Mouse (Mus musculus): ENCODE measurements around the gene 4930469K13Rik.

The 4930469K13Rik gene

GRCm38 (mm10) chr11:33990002-33990401, 108.4 kb downstream of the 4930469K13Rik start:
- DNase-seq (ENCODE audit: low spot score): no peak

GRCm38 (mm10) chr11:33986525-33986924, 111.8 kb downstream of the 4930469K13Rik start:
- no peak for DNase-seq (ENCODE audit: low spot score)

- no peak for DNase-seq (ENCODE audit: low spot score)
These were observed 118.2 kb downstream of the 4930469K13Rik start for GRCm38 (mm10) chr11:33980146-33980545.

GRCm38 (mm10) chr11:33975121-33975520, 123.2 kb downstream of the 4930469K13Rik start:
- DNase-seq (ENCODE audit: low spot score): no peak

- DNase-seq (ENCODE audit: low spot score): no peak
These were observed 123.9 kb downstream of the 4930469K13Rik start for GRCm38 (mm10) chr11:33974341-33975040.

GRCm38 (mm10) chr11:33972114-33972513, 126.2 kb downstream of the 4930469K13Rik start:
- DNase-seq (ENCODE audit: low spot score): no peak

- no peak for DNase-seq (ENCODE audit: low spot score)
These were observed 129.2 kb downstream of the 4930469K13Rik start for GRCm38 (mm10) chr11:33969199-33969598.

GRCm38 (mm10) chr11:33967708-33968107, 130.6 kb downstream of the 4930469K13Rik start:
- no peak for DNase-seq (ENCODE audit: low spot score)

GRCm38 (mm10) chr11:33965380-33965779, 133.0 kb downstream of the 4930469K13Rik start:
- DNase-seq (ENCODE audit: low spot score): no peak

GRCm38 (mm10) chr11:33962688-33963407, 135.5 kb downstream of the 4930469K13Rik start, which contains the start of gene Kcnmb1:
TSS of gene Kcnmb1 (plus strand) at chr11:33963013.
- no peak for DNase-seq (ENCODE audit: low spot score)

- no peak for DNase-seq (ENCODE audit: low spot score)
These were observed 136.2 kb downstream of the 4930469K13Rik start for GRCm38 (mm10) chr11:33962178-33962577.

- no peak for DNase-seq (ENCODE audit: low spot score)
These were observed 139.6 kb downstream of the 4930469K13Rik start for GRCm38 (mm10) chr11:33958713-33959112.

- no peak for DNase-seq (ENCODE audit: low spot score)
These were observed 140.8 kb downstream of the 4930469K13Rik start for GRCm38 (mm10) chr11:33957595-33957994.

- no peak for DNase-seq (ENCODE audit: low spot score)
These were observed 141.7 kb downstream of the 4930469K13Rik start for GRCm38 (mm10) chr11:33956623-33957022.

GRCm38 (mm10) chr11:33955982-33956381, 142.4 kb downstream of the 4930469K13Rik start:
- no peak for DNase-seq (ENCODE audit: low spot score)

- DNase-seq (ENCODE audit: low spot score): no peak
These were observed 146.4 kb downstream of the 4930469K13Rik start for GRCm38 (mm10) chr11:33951684-33952625.

- no peak for DNase-seq (ENCODE audit: low spot score)
These were observed 147.2 kb downstream of the 4930469K13Rik start for GRCm38 (mm10) chr11:33951155-33951554.

GRCm38 (mm10) chr11:33946501-33946900, 151.9 kb downstream of the 4930469K13Rik start:
- DNase-seq (ENCODE audit: low spot score): no peak

GRCm38 (mm10) chr11:33944786-33945328, 153.5 kb downstream of the 4930469K13Rik start:
- DNase-seq (ENCODE audit: low spot score): no peak

- no peak for DNase-seq (ENCODE audit: low spot score)
These were observed 154.1 kb downstream of the 4930469K13Rik start for GRCm38 (mm10) chr11:33944067-33944785.

- no peak for DNase-seq (ENCODE audit: low spot score)
These were observed 154.8 kb downstream of the 4930469K13Rik start for GRCm38 (mm10) chr11:33943565-33943964.

Measured in ovary, postnatal 10 days (tissue).